Comparison of ENCODE assay signal across 27 mouse cellular contexts in genomic region chr17:44155204-44155603, GRCm38 (mm10). TPM values are rescaled to one million over a fixed set of nuclear protein-coding genes. Genes with fewer than 3 reads are reported as not detected.
A peak's percentile ranks its signal among the peaks of the same experiment; 100 is the strongest.
DNase-seq lines count a peak whose midpoint lies in the region; ATAC-seq and TF ChIP-seq lines count a peak whose summit lies in the region.
"Had no signal": no experiment of that assay in that cellular context is flagged by ENCODE, and none has a peak within 500 bp of the region (broad histone marks: within the 10 kb centered on the region; RNA-seq: fewer than 3 reads in every experiment).

No protein-coding gene starts in this region.

- 0 out of 2 replicates have a peak overlapping the region, but pooled peaks have one; percentile 2 for H3K27ac ChIP-seq in lung, embryonic 15.5 days
- peak overlapping the region; percentile 12 for H3K27ac ChIP-seq in small intestine, adult 2 months (ENCODE audit: insufficient read depth, low read depth, low read length)
- no peak overlapping the region for H3K27ac ChIP-seq in forebrain, embryonic 10.5 days
- H3K27ac ChIP-seq: embryonic facial prominence, embryonic 10.5 days; embryonic facial prominence, embryonic 13.5 days; gastrocnemius, adult 2 months; heart, embryonic 13.5 days; hindbrain, embryonic 14.5 days; hindbrain, postnatal 0 days had no signal

- WGBS in lung, embryonic 15.5 days: 41% methylated on average over 2 of the region's 2 CpGs
- 81% methylated on average over 2 of the region's 2 CpGs for whole genome bisulfite sequencing in small intestine, adult 2 months
- WGBS in forebrain, embryonic 10.5 days: 80% methylated on average over 2 of the region's 2 CpGs

- ATAC-seq in lung, embryonic 15.5 days (ENCODE audit: borderline replicate concordance, extremely low read depth, low FRiP score, low TSS enrichment): no peak
- ATAC-seq: CD4-positive, CD25-positive, alpha-beta regulatory T cell, adult 4 months; forebrain, embryonic 14.5 days; forebrain, postnatal 0 days; hindbrain, postnatal 0 days had no signal

- H3K4me3 ChIP-seq in lung, embryonic 15.5 days: no peak overlapping the region
- H3K4me3 ChIP-seq in small intestine, adult 2 months (ENCODE audit: low read depth, low read length): no peak overlapping the region
- H3K4me3 ChIP-seq in forebrain, embryonic 10.5 days: no peak overlapping the region
- H3K4me3 ChIP-seq: embryonic facial prominence, embryonic 10.5 days; embryonic facial prominence, embryonic 13.5 days; erythroblast, embryonic 14.5 days; gastrocnemius, adult 2 months; heart, embryonic 13.5 days had no signal

- H3K27me3 ChIP-seq in lung, embryonic 15.5 days: no peaks in the 10 kb centered on the region
- H3K27me3 ChIP-seq in small intestine, adult 2 months (ENCODE audit: control insufficient read depth, insufficient read depth, low read length): no peaks in the 10 kb centered on the region
- no peaks in the 10 kb centered on the region for H3K27me3 ChIP-seq in forebrain, embryonic 10.5 days (ENCODE audit: poor library complexity, severe bottlenecking)
- H3K27me3 ChIP-seq: embryonic facial prominence, embryonic 13.5 days; heart, embryonic 13.5 days had no signal

- no peaks in the 10 kb centered on the region for H3K9me3 ChIP-seq in lung, embryonic 15.5 days
- H3K9me3 ChIP-seq in forebrain, embryonic 10.5 days: no peaks in the 10 kb centered on the region
- H3K9me3 ChIP-seq: embryonic facial prominence, embryonic 10.5 days; embryonic facial prominence, embryonic 13.5 days; heart, embryonic 13.5 days had no signal

- no peak overlapping the region for H3K4me2 ChIP-seq in lung, embryonic 15.5 days
- H3K4me2 ChIP-seq: embryonic facial prominence, embryonic 13.5 days; heart, embryonic 13.5 days; hindbrain, embryonic 14.5 days had no signal

- TF ChIP-seq POLR2A in small intestine, adult 2 months (IDR thresholded peaks at IDR 0.05; ENCODE audit: low read depth, low read length): no peak

- no peaks in the 10 kb centered on the region for H3K36me3 ChIP-seq in lung, embryonic 15.5 days
- peaks cover 13% of the 10 kb centered on the region for H3K36me3 ChIP-seq in small intestine, adult 2 months (ENCODE audit: control insufficient read depth, insufficient read depth, low read length)
- H3K36me3 ChIP-seq in forebrain, embryonic 10.5 days (replicated peaks): no peaks in the 10 kb centered on the region
- H3K36me3 ChIP-seq: embryonic facial prominence, embryonic 10.5 days; embryonic facial prominence, embryonic 13.5 days; heart, embryonic 13.5 days had no signal

- peaks cover 14% of the 10 kb centered on the region; the same call in 1 of the 2 replicates for H3K4me1 ChIP-seq in lung, embryonic 15.5 days
- H3K4me1 ChIP-seq in small intestine, adult 2 months (ENCODE audit: control insufficient read depth, insufficient read depth, insufficient read length, low read length): peaks cover 10% of the 10 kb centered on the region
- no peaks in the 10 kb centered on the region for H3K4me1 ChIP-seq in forebrain, embryonic 10.5 days
- H3K4me1 ChIP-seq: embryonic facial prominence, embryonic 10.5 days; embryonic facial prominence, embryonic 13.5 days had no signal

- no peak for DNase-seq in lung, postnatal 14 days
- DNase-seq in lung, postnatal 10 days: peak; percentile 23
- no peak for DNase-seq in spleen, postnatal 4 days (ENCODE audit: low spot score in 2 of 2)
- DNase-seq in forebrain, embryonic 10.5 days (ENCODE audit: extremely low spot score, low spot score): no peak
- DNase-seq: adrenal gland, adult 2 months; adrenal gland, postnatal 14 days; cerebellum, adult 11-12 months; cerebellum, adult 8-10 months; cerebellum, postnatal 10 days; cerebellum, postnatal 36 days; embryo, embryonic 11 days; forebrain, postnatal 0 days; gastrocnemius, adult 2 months; gastrocnemius, postnatal 14 days; heart, adult 18-20 months; heart, postnatal 14 days; heart, postnatal 4 days had no signal

- no peak overlapping the region for H3K9ac ChIP-seq in lung, embryonic 15.5 days
- H3K9ac ChIP-seq: embryonic facial prominence, embryonic 13.5 days; forebrain, postnatal 0 days; heart, embryonic 13.5 days; hindbrain, embryonic 14.5 days had no signal

- TF ChIP-seq CTCF in small intestine, adult 2 months (IDR thresholded peaks at IDR 0.05; ENCODE audit: extremely low read depth, insufficient read length, insufficient replicate concordance, low read depth, low read length): no peak

RNA-seq across cellular contexts. Expression of gene Clic5, which starts 33.2 kb away (rescaled TPM):
- 10.0 and 13.1 TPM in 2 replicates for polyA plus RNA-seq in lung, embryonic 15.5 days (2015; fragmentation: Nextera tagmentation; extraction: Ambion mirVana)
- 9.1 and 26.7 TPM in 2 replicates for polyA plus RNA-seq in small intestine, adult 2 months (2012; rRNA removed)
- polyA plus RNA-seq in forebrain, embryonic 10.5 days (2016; fragmentation: Nextera tagmentation; extraction: Ambion mirVana): 0.11 and 0.12 TPM in 2 replicates
- polyA plus RNA-seq: erythroblast, embryonic 14.5 days had no signal

RNA-seq across cellular contexts. Expression of gene Enpp4, which starts 49.6 kb away (rescaled TPM):
- polyA plus RNA-seq in lung, embryonic 15.5 days (2015; fragmentation: Nextera tagmentation; extraction: Ambion mirVana): 5.4 and 6.5 TPM in 2 replicates
- polyA plus RNA-seq in small intestine, adult 2 months (2012; rRNA removed): 0.70 and 1.5 TPM in 2 replicates
- 2.9 and 3.5 TPM in 2 replicates for polyA plus RNA-seq in forebrain, embryonic 10.5 days (2016; fragmentation: Nextera tagmentation; extraction: Ambion mirVana)
